ENCODE assay signal across 16 mouse cellular contexts in the genomic region with DNA sequence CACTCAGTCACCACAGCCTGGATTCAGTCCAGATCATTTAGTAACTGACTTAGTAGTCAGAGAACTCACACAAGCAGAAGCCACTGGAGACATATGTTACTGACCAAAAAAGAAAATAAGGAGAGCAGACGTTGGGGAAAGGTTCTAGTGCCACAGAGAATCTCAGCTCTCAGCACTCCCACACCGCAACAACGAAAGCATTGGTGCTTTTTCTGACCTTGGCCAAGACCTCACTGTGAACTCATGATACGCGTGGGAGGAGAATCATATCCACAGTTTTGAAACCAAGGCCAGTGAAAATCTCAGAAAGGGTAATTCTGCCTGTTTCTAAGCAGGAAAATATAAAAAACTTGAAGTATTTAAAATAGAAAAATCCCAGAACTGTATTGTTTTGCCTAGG.
DNase-seq lines count a peak whose midpoint lies in the region; TF ChIP-seq lines count a peak whose summit lies in the region.
"Had no signal": no experiment of that assay in that cellular context is flagged by ENCODE, and none has a peak within 500 bp of the region (broad histone marks: within the 10 kb centered on the region; RNA-seq: fewer than 3 reads in every experiment).

No protein-coding gene starts in this region.

- intact Hi-C loops in left cerebral cortex, adult 2 months (cut with DNase I) = no loop called here

- DNase-seq in adrenal gland, adult 8-10 months = peak; percentile 17
- DNase-seq in adrenal gland, postnatal 10 days = no peak
- peak; percentile 51 for DNase-seq in ovary, adult 18-20 months (ENCODE audit: low spot score)
- no peak for DNase-seq in ovary, postnatal 10 days (ENCODE audit: low spot score)
- DNase-seq in testis, postnatal 10 days (ENCODE audit: low spot score) = peak; percentile 37
- DNase-seq in left cerebral cortex, adult 2 months (ENCODE audit: extremely low spot score in 1 of 2, low spot score in 2 of 2) = no peak
- DNase-seq: cerebellum, adult 18-20 months; cerebellum, adult 9-10 months; cerebellum, postnatal 14 days; gastrocnemius, postnatal 10 days; gastrocnemius, postnatal 36 days had no signal

- no peak overlapping the region for H3K27ac ChIP-seq in left cerebral cortex, adult 2 months
- H3K27ac ChIP-seq: forebrain, embryonic 10.5 days; forebrain, embryonic 13.5 days; hindbrain, embryonic 10.5 days; hindbrain, embryonic 13.5 days; intestine, embryonic 15.5 days had no signal

- no peak overlapping the region for H3K4me3 ChIP-seq in left cerebral cortex, adult 2 months
- H3K4me3 ChIP-seq: forebrain, embryonic 10.5 days; forebrain, embryonic 13.5 days; hindbrain, embryonic 10.5 days; hindbrain, embryonic 13.5 days; intestine, embryonic 15.5 days had no signal

- TF ChIP-seq CTCF in left cerebral cortex, adult 2 months (IDR thresholded peaks at IDR 0.05) = no peak

Comparison
In these comparisons a context has a peak if more than half of its experiments do, and no peak if none do; other contexts are left out.
1. DNase-seq: peak in adrenal gland, adult 8-10 months (single experiment), ovary, adult 18-20 months (single experiment) and testis, postnatal 10 days (single experiment); none in adrenal gland, postnatal 10 days (single experiment), ovary, postnatal 10 days (single experiment) and left cerebral cortex, adult 2 months (0 of 2).